Mouse (Mus musculus) neural tube, embryonic 13.5 days (tissue): ENCODE measurements around the gene Galnt18. TPM values are rescaled to one million over a fixed set of nuclear protein-coding genes. Genes with fewer than 3 reads are reported as not detected.

ENCODE experiments used
- ATAC-seq: fragments of 200-750 bp; cut with Nextera tagmentation; 2 replicates; pipeline ENCODE4 v1.8.0; 2017; ENCODE audit warnings: low read depth, mild to moderate bottlenecking, moderate TSS enrichment, moderate library complexity
- H3K27ac ChIP-seq: fragments of 300-500 bp; sonication (generic); replicated peaks from 2 replicates; pipeline ENCODE4 v1.5.1; 2015; ENCODE audit warnings: moderate library complexity, mild to moderate bottlenecking, inconsistent platforms
- H3K27me3 ChIP-seq: fragments of 300-500 bp; sonication (generic); 2 replicates; pipeline ENCODE4 v1.6.1; 2015; ENCODE audit warnings: mild to moderate bottlenecking, inconsistent platforms
- H3K36me3 ChIP-seq: fragments of 300-500 bp; sonication (generic); 2 replicates; pipeline ENCODE4 v1.6.1; 2015; ENCODE audit warnings: mild to moderate bottlenecking, inconsistent platforms
- H3K4me1 ChIP-seq: fragments of 300-500 bp; sonication (generic); replicated peaks from 2 replicates; pipeline ENCODE4 v1.6.1; 2015; ENCODE audit warnings: inconsistent platforms
- H3K4me2 ChIP-seq: fragments of 300-500 bp; sonication (generic); 2 replicates; pipeline ENCODE4 v1.6.1; 2015; ENCODE audit warnings: inconsistent platforms, mild to moderate bottlenecking, moderate library complexity
- H3K4me3 ChIP-seq: fragments of 300-500 bp; sonication (generic); 2 replicates; pipeline ENCODE4 v1.5.1; 2015; ENCODE audit warnings: mild to moderate bottlenecking, inconsistent platforms
- H3K9ac ChIP-seq: fragments of 300-500 bp; sonication (generic); 2 replicates; pipeline ENCODE4 v1.6.1; 2015; ENCODE audit warnings: moderate library complexity, mild to moderate bottlenecking, inconsistent platforms
- H3K9me3 ChIP-seq: fragments of 300-500 bp; sonication (generic); 2 replicates; pipeline ENCODE4 v1.6.1; 2016; ENCODE audit warnings: inconsistent platforms
- WGBS: fragments of 180-500 bp; shearing (Covaris S2); methylation state at CpG from one replicate; pipeline ENCODE4 v1.1.7; 2015; 5-methylcytosine and 5-hydroxymethylcytosine counted together
- polyA plus RNA-seq: library from polyadenylated mRNA; unstranded; fragments of >200 nt; fragmentation: Nextera tagmentation; extraction: Ambion mirVana; gene quantifications from 2 replicates; pipeline ENCODE4 v1.2.1, GENCODE M21; 2015

Galnt18 gene
- polyA plus RNA-seq, 1 experiment from 2014 or later: 10.0 TPM

DNA sequence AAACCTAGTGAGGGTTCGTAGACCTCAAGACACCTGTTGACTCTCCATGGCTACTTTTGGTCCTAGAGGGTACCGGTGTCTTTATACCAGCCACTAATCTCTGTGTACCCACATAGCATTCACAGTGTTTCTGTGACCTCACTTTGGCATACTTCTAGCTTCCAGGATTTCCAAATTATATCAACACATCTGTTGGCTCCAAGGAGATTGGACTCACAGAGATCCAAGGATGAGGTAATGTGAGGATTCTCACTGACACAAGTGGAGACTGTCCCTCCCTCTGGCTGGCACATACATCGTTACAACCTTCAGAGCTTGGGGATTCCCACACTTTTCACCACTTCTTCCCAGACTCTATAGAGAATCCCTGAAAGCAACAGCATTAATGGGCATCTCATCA, 173.7 kb downstream of the Galnt18 start:
- Histone ChIP-seq H3K27ac (no peak overlapping the region), H3K9ac (no peak overlapping the region), H3K4me2 (no peak overlapping the region), H3K4me3 (no peak overlapping the region), H3K9me3 (no peaks in the 10 kb centered on the region), H3K4me1 (peaks cover under 1% of the 10 kb centered on the region; the same call in 1 of the 2 replicates), H3K27me3 (no peaks in the 10 kb centered on the region), H3K36me3 (no peaks in the 10 kb centered on the region)
- no peak for ATAC-seq
- 93% methylated on average over 3 of the region's 3 CpGs for WGBS

GRCm38 (mm10) chr7:111605663-111606062, 174.1 kb downstream of the Galnt18 start:
- Histone ChIP-seq H3K27me3 (no peaks in the 10 kb centered on the region), H3K27ac (no peak overlapping the region), H3K4me3 (no peak overlapping the region), H3K4me2 (no peak overlapping the region), H3K4me1 (peaks cover 5% of the 10 kb centered on the region), H3K9ac (no peak overlapping the region), H3K36me3 (no peaks in the 10 kb centered on the region), H3K9me3 (no peaks in the 10 kb centered on the region)
- ATAC-seq: no peak

GRCm38 (mm10) chr7:111604578-111605208, 175.1 kb downstream of the Galnt18 start:
- Histone ChIP-seq H3K9me3 (no peaks in the 10 kb centered on the region), H3K36me3 (no peaks in the 10 kb centered on the region), H3K27ac (no peak overlapping the region), H3K4me2 (no peak overlapping the region), H3K27me3 (no peaks in the 10 kb centered on the region), H3K9ac (no peak overlapping the region), H3K4me3 (no peak overlapping the region), H3K4me1 (peaks cover 9% of the 10 kb centered on the region)
- no peak for ATAC-seq
- 76% methylated on average over 2 of the region's 2 CpGs for WGBS

- Histone ChIP-seq H3K9me3 (no peaks in the 10 kb centered on the region), H3K27ac (no peak overlapping the region), H3K4me2 (no peak overlapping the region), H3K9ac (no peak overlapping the region), H3K4me1 (peaks cover 9% of the 10 kb centered on the region), H3K36me3 (no peaks in the 10 kb centered on the region), H3K4me3 (no peak overlapping the region), H3K27me3 (no peaks in the 10 kb centered on the region)
- 81% methylated on average over 4 of the region's 4 CpGs for WGBS
- ATAC-seq: no peak
Measured at GRCm38 (mm10) chr7:111603186-111603585, 176.6 kb downstream of the Galnt18 start.

- Histone ChIP-seq H3K4me1 (peaks cover 9% of the 10 kb centered on the region), H3K27me3 (no peaks in the 10 kb centered on the region), H3K36me3 (no peaks in the 10 kb centered on the region), H3K9ac (no peak overlapping the region), H3K4me2 (no peak overlapping the region), H3K27ac (no peak overlapping the region), H3K9me3 (no peaks in the 10 kb centered on the region), H3K4me3 (no peak overlapping the region)
- WGBS: 79% methylated on average over 4 of the region's 4 CpGs
- no peak for ATAC-seq
Measured at GRCm38 (mm10) chr7:111601339-111602067, 178.3 kb downstream of the Galnt18 start.

DNA sequence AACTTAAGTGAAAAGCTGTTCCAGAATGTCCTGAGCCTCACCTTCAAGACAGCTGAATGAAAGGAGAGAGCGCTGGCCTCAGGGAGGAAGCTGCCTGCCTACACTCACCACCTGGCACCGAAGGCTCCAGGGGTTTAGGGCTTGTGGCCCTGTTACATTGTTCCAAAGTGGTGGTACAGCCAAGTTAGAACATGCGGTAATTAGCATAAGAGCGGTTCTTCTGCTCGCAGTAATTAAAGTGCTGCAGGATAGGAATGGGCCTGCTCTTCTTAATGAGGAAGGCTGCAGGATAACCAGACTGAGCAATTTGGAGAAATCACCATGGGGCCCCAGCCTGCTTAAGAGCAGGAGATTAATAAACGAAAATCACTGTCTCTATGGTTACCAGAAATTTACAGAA, 179.0 kb downstream of the Galnt18 start:
- no peak for ATAC-seq
- WGBS: 52% methylated on average over 6 of the region's 6 CpGs
- Histone ChIP-seq H3K27ac (no peak overlapping the region), H3K4me3 (no peak overlapping the region), H3K9me3 (no peaks in the 10 kb centered on the region), H3K4me2 (no peak overlapping the region), H3K4me1 (peaks cover 9% of the 10 kb centered on the region), H3K27me3 (no peaks in the 10 kb centered on the region), H3K36me3 (no peaks in the 10 kb centered on the region), H3K9ac (no peak overlapping the region)

DNA sequence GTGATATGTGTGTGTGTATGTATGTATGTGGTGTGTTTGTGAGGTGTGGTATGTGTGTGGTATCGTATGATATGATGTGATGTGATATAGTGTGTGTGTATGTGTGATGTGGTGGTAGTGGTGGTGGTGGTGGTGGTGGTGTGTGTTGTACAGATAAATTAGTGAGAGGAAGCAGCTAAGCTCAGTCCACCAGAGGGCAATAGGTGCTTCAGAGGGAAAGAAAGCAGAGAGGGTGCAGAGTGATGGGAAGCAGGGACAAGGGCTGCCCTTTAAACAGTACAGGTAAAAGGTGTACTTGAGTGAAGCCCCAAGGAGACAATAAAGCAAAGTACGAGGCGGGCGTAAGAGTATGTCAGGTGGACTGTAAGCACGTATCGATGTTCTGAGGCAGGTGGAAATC, 186.1 kb downstream of the Galnt18 start:
- H3K36me3 ChIP-seq: no peaks in the 10 kb centered on the region
- no peaks in the 10 kb centered on the region for H3K9me3 ChIP-seq
- 90% methylated on average over 6 of the region's 6 CpGs for WGBS
- no peak for ATAC-seq
- H3K27me3 ChIP-seq: no peaks in the 10 kb centered on the region
- no peaks in the 10 kb centered on the region for H3K4me1 ChIP-seq
- no peak overlapping the region for H3K4me2 ChIP-seq
- H3K9ac ChIP-seq: no peak overlapping the region
- H3K4me3 ChIP-seq: no peak overlapping the region
- no peak overlapping the region for H3K27ac ChIP-seq

DNA sequence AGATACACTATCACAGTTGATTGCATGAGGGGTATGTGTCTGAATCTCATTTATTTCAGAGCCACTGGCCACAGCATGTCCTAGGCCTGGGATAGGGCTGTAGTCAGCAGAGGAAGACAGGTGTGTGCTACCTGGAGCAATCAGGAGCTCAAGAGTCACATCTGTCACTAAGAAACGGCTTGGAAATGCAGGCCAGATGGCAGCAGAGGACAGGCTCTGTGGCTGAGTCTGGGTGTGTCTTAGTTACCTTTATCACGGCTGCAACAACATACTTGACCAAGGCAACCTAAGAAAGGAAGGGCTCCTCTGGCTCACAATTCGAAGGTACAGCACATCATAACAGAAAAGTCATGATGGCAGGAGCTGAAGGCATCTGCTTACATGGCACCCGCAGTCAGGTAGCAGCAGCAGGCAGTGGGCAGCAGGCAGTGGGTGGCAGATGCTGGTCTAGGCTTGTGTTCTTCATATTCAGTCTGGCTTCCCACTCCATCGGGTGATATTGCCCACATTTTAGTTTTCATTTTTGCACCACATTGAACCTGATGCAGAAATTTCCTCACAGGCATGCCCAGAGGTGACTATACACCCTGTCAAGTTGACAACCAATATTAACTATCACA, 190.2 kb downstream of the Galnt18 start:
- ATAC-seq: no peak
- 74% methylated on average over 5 of the region's 5 CpGs for WGBS
- Histone ChIP-seq H3K4me1 (no peaks in the 10 kb centered on the region), H3K9me3 (no peaks in the 10 kb centered on the region), H3K27me3 (no peaks in the 10 kb centered on the region), H3K36me3 (no peaks in the 10 kb centered on the region), H3K27ac (no peak overlapping the region), H3K4me3 (no peak overlapping the region), H3K4me2 (no peak overlapping the region), H3K9ac (no peak overlapping the region)

GRCm38 (mm10) chr7:111588291-111588781, 191.4 kb downstream of the Galnt18 start:
- no peak overlapping the region for H3K27ac ChIP-seq
- no peak for ATAC-seq
- no peaks in the 10 kb centered on the region for H3K9me3 ChIP-seq
- no peaks in the 10 kb centered on the region for H3K36me3 ChIP-seq
- H3K9ac ChIP-seq: no peak overlapping the region
- H3K27me3 ChIP-seq: no peaks in the 10 kb centered on the region
- H3K4me3 ChIP-seq: no peak overlapping the region
- H3K4me2 ChIP-seq: no peak overlapping the region
- WGBS: 66% methylated on average over 4 of the region's 4 CpGs
- H3K4me1 ChIP-seq: no peaks in the 10 kb centered on the region

- H3K9me3 ChIP-seq: no peaks in the 10 kb centered on the region
- H3K4me2 ChIP-seq: no peak overlapping the region
- H3K4me3 ChIP-seq: no peak overlapping the region
- no peak overlapping the region for H3K27ac ChIP-seq
- H3K36me3 ChIP-seq: no peaks in the 10 kb centered on the region
- no peaks in the 10 kb centered on the region for H3K27me3 ChIP-seq
- no peak for ATAC-seq
- peaks cover 6% of the 10 kb centered on the region; the same call in 1 of the 2 replicates for H3K4me1 ChIP-seq
- H3K9ac ChIP-seq: no peak overlapping the region
- WGBS: 63% methylated on average over 6 of the region's 6 CpGs
Measured at GRCm38 (mm10) chr7:111580547-111580946, 199.2 kb downstream of the Galnt18 start.

GRCm38 (mm10) chr7:111575096-111575495, 204.7 kb downstream of the Galnt18 start:
- no peak for ATAC-seq
- WGBS: 57% methylated on average over 2 of the region's 2 CpGs
- H3K36me3 ChIP-seq: no peaks in the 10 kb centered on the region
- no peak overlapping the region for H3K9ac ChIP-seq
- H3K4me2 ChIP-seq: no peak overlapping the region
- no peak overlapping the region for H3K27ac ChIP-seq
- H3K4me1 ChIP-seq: peaks cover 20% of the 10 kb centered on the region
- no peaks in the 10 kb centered on the region for H3K27me3 ChIP-seq
- H3K4me3 ChIP-seq: no peak overlapping the region
- no peaks in the 10 kb centered on the region for H3K9me3 ChIP-seq

GRCm38 (mm10) chr7:111572336-111572735, 207.4 kb downstream of the Galnt18 start:
- no peak overlapping the region for H3K9ac ChIP-seq
- no peak overlapping the region for H3K4me2 ChIP-seq
- peaks cover 20% of the 10 kb centered on the region for H3K4me1 ChIP-seq
- no peaks in the 10 kb centered on the region for H3K9me3 ChIP-seq
- ATAC-seq: no peak
- H3K36me3 ChIP-seq: no peaks in the 10 kb centered on the region
- 86% methylated on average over 2 of the region's 2 CpGs for WGBS
- H3K4me3 ChIP-seq: no peak overlapping the region
- no peaks in the 10 kb centered on the region for H3K27me3 ChIP-seq
- H3K27ac ChIP-seq: no peak overlapping the region
